Mouse (Mus musculus) olfactory bulb, adult 2 months (tissue): Measurements from ENCODE around the gene Fam174b.

ENCODE experiments used
- CTCF ChIP-seq: fragments of 200-500 bp; IDR thresholded peaks from 2 replicates; pipeline ENCODE4 v1.5.1; 2012; ENCODE audit warnings: low read depth, mild to moderate bottlenecking, low read length, moderate library complexity; ENCODE audit not compliant: insufficient read depth
- POLR2A ChIP-seq: fragments of 200-500 bp; IDR thresholded peaks from 2 replicates; pipeline ENCODE4 v1.6.1; 2012; ENCODE audit warnings: mild to moderate bottlenecking, low read depth, low read length, moderate library complexity; ENCODE audit not compliant: insufficient read depth

DNA sequence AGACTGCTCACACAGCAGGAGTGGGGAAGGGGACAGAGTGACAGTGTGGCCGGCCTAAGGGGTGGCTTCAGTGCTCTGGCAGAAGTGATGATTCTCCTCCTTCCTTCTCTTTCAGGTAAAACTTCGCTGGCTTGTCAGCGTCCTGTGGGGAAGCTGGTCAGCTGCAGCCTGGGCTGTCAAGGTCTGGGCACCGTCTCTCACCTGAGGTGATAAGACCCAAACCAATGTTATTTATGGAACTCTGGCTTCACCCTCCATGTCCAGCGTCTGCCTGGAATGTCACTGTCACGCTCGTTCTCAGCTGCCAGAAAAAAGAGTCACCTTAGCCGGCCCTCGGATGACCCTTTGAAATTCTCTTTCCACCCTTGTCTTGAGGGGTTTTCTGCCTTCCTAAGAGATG, 34.7 kb downstream of the Fam174b start:
- TF ChIP-seq POLR2A, result no peak
- no peak for TF ChIP-seq CTCF
